Mouse (Mus musculus): Measurements from ENCODE around the gene Gm20741.

GRCm38 (mm10) chr16:88811827-88812226, at the start of gene Gm20741:
- no peak for TF ChIP-seq CTCF (IDR thresholded peaks at IDR 0.05; ENCODE audit: low read depth, low read length)
- no peak for TF ChIP-seq EP300 (IDR thresholded peaks at IDR 0.05; ENCODE audit: insufficient read depth, low read depth, low read length)
- TF ChIP-seq POLR2A (IDR thresholded peaks at IDR 0.05; ENCODE audit: insufficient read depth, low read length): no peak

Measured in ES-Bruce4 (cell line).